Mouse (Mus musculus): Measurements from ENCODE around the gene Castor2. TPM values are rescaled to one million over a fixed set of nuclear protein-coding genes. Genes with fewer than 3 reads are reported as not detected.
A peak's percentile ranks its signal among the peaks of the same experiment; 100 is the strongest.

Castor2 gene
- polyA plus RNA-seq, 1 experiment = 39.3 TPM

DNA sequence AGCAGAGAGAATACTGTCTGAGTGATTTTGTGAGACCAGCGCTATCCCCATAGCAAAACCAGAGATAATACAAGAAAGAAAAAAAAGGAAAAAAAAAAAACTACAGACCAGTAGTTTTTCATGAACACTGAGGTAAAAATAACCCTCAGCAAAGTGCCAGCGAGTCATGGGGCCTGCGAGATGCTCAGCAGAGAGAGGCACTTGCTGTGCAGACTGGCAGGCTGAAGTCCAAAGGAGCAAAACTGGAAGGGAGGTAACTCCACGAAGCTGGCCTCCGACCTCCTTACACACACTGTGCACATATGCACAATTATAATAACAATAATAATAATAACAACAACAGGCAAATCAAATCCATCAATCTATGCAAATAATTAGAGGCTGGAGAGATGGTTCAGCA is 12.3 kb upstream of the Castor2 start:
- H3K36me3 ChIP-seq (ENCODE audit: control insufficient read depth, insufficient read depth, low read length) = no peaks in the 10 kb centered on the region
- no peak overlapping the region for H3K27ac ChIP-seq (ENCODE audit: insufficient read depth, low read depth, low read length)
- H3K27me3 ChIP-seq (replicated peaks; ENCODE audit: control insufficient read depth, insufficient read depth, low read length) = no peaks in the 10 kb centered on the region
- no peak overlapping the region for H3K4me3 ChIP-seq (ENCODE audit: insufficient read depth, low read depth, low read length)
- WGBS = 60% methylated on average over 5 of the region's 5 CpGs
- no peak for TF ChIP-seq CTCF (conservative IDR thresholded peaks at IDR 0.05; ENCODE audit: insufficient read depth, insufficient read length, low read depth, low read length)
- no peak for TF ChIP-seq POLR2A (IDR thresholded peaks at IDR 0.05; ENCODE audit: low read depth, low read length)
- H3K4me1 ChIP-seq (ENCODE audit: control insufficient read depth, insufficient read depth, low read length) = no peaks in the 10 kb centered on the region
- DNase-seq = peak; percentile 80

DNA sequence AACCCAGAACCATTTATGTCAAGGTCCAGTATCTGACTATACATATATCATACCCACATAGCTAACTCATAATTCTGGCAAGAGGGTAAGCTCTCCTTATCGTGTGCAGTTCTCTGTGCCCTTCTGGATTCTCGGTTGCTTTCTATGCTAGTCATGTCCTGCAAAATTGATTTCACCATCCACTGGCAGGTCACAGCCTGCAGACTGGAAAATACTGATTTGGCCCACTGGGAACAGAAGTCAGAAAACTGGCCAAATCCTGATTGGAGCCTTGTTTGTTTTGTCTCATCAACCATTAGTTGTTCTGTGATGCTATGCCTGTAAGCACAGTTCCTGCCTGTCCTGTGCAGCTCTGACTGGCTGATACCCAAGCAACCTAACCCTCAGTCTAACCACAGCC is 3.7 kb upstream of the Castor2 start:
- H3K4me3 ChIP-seq (ENCODE audit: insufficient read depth, low read depth, low read length) = no peak overlapping the region
- TF ChIP-seq CTCF (conservative IDR thresholded peaks at IDR 0.05; ENCODE audit: insufficient read depth, insufficient read length, low read depth, low read length) (no peak), POLR2A (IDR thresholded peaks at IDR 0.05; ENCODE audit: low read depth, low read length) (no peak)
- H3K4me1 ChIP-seq (ENCODE audit: control insufficient read depth, insufficient read depth, low read length) = peaks cover 4% of the 10 kb centered on the region; the same call in 1 of the 2 replicates
- no peaks in the 10 kb centered on the region for H3K27me3 ChIP-seq (replicated peaks; ENCODE audit: control insufficient read depth, insufficient read depth, low read length)
- 70% methylated on average over 2 of the region's 2 CpGs for WGBS
- no peak overlapping the region for H3K27ac ChIP-seq (ENCODE audit: insufficient read depth, low read depth, low read length)
- no peak for DNase-seq
- no peaks in the 10 kb centered on the region for H3K36me3 ChIP-seq (ENCODE audit: control insufficient read depth, insufficient read depth, low read length)

DNA sequence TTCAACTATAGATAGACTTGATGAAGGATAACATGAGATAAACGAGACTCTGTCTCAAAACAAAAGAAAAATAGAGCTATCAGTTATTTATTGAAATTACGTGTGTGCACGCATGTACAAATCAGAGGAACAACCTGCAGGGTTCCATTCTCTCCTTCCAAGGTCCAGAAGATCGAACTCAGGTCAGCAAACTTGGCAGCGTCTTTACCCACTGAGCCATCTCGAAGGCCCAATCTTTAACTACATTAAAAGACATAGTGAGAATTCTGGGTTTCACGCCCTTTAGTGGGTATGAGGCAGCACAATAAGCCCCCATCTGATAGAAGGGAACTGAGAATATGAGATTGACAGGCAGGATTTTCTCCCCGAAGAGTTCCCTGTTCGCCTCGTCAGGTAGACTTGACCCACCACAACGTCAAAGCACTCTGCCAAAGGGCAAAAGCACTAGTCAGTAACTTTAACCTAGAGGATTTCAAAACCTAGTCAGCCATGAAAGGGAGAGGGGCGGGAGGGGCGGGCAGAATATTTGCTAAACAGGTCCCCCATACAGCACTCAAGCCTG is 1.1 kb upstream of the Castor2 start:
- WGBS = 42% methylated on average over 13 of the region's 13 CpGs
- Histone ChIP-seq H3K27ac (ENCODE audit: insufficient read depth, low read depth, low read length) (peak overlapping the region; percentile 89), H3K4me3 (ENCODE audit: insufficient read depth, low read depth, low read length) (peak overlapping the region; percentile 63; the same call in 1 of the 2 replicates), H3K36me3 (ENCODE audit: control insufficient read depth, insufficient read depth, low read length) (no peaks in the 10 kb centered on the region), H3K27me3 (replicated peaks; ENCODE audit: control insufficient read depth, insufficient read depth, low read length) (no peaks in the 10 kb centered on the region), H3K4me1 (ENCODE audit: control insufficient read depth, insufficient read depth, low read length) (peaks cover 11% of the 10 kb centered on the region; the same call in 1 of the 2 replicates)
- DNase-seq = peak; percentile 80
- TF ChIP-seq POLR2A (IDR thresholded peaks at IDR 0.05; ENCODE audit: low read depth, low read length) (no peak), CTCF (conservative IDR thresholded peaks at IDR 0.05; ENCODE audit: insufficient read depth, insufficient read length, low read depth, low read length) (no peak)

DNA sequence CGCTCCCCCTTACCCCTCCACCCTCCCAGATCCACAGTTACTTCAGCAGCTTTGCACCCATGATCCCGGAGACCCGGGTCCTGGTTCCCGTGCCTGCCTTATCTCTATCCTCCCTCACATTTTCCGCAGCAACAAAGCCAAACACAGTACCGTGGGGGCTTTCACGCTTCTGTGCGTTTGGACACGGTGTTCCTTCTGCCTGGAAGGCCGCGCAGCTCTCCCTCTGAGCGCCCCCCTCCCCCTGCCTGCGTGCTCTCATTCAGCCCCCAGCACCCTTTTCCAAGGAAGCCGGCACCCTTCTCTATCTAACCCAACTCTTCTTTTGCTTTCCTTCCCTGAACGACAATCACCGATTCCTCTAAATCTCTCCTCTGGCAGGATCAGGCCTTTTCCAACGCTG is 535 bp upstream of the Castor2 start:
- WGBS = under 1% methylated on average over 17 of the region's 17 CpGs
- no peaks in the 10 kb centered on the region for H3K36me3 ChIP-seq (ENCODE audit: control insufficient read depth, insufficient read depth, low read length)
- H3K27ac ChIP-seq (ENCODE audit: insufficient read depth, low read depth, low read length) = peak overlapping the region; percentile 87
- DNase-seq = peak; percentile 43
- no peaks in the 10 kb centered on the region for H3K27me3 ChIP-seq (replicated peaks; ENCODE audit: control insufficient read depth, insufficient read depth, low read length)
- H3K4me1 ChIP-seq (ENCODE audit: control insufficient read depth, insufficient read depth, low read length) = peaks cover 11% of the 10 kb centered on the region; the same call in 1 of the 2 replicates
- peak overlapping the region; percentile 63 for H3K4me3 ChIP-seq (ENCODE audit: insufficient read depth, low read depth, low read length)
- TF ChIP-seq CTCF (conservative IDR thresholded peaks at IDR 0.05; ENCODE audit: insufficient read depth, insufficient read length, low read depth, low read length) = no peak
- TF ChIP-seq POLR2A (IDR thresholded peaks at IDR 0.05; ENCODE audit: low read depth, low read length) = no peak

DNA sequence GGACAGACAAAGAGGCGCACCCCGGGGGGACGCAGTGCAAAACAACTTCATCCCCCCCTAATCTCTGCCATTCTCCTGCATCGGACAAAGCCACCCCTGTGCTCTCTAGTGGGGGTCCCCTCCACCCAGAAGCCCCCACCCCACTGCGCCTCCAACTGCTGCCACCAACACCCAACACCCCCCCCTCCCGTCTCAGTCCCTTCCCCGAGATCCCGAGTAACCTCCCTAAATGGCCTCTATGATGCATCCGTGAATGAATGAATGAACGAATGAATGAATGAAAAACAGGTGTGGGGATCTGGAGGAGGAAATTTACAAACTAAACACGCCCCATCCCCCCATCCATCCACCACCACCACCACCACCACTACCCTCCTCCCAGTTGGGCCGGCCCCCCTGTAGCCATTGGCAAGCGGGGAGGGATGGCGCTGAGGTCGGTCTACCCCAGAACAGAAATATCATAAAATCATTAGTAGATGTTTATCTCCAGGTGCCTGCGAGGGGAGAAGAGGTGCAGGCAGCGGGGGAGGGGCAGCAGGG is 791 bp downstream of the Castor2 start:
- DNase-seq = peak; percentile 35
- peaks cover 11% of the 10 kb centered on the region; the same call in 1 of the 2 replicates for H3K4me1 ChIP-seq (ENCODE audit: control insufficient read depth, insufficient read depth, low read length)
- 7% methylated on average over 17 of the region's 17 CpGs for WGBS
- TF ChIP-seq POLR2A (IDR thresholded peaks at IDR 0.05; ENCODE audit: low read depth, low read length) (no peak), CTCF (conservative IDR thresholded peaks at IDR 0.05; ENCODE audit: insufficient read depth, insufficient read length, low read depth, low read length) (no peak)
- peak overlapping the region; percentile 63 for H3K4me3 ChIP-seq (ENCODE audit: insufficient read depth, low read depth, low read length)
- H3K36me3 ChIP-seq (ENCODE audit: control insufficient read depth, insufficient read depth, low read length) = no peaks in the 10 kb centered on the region
- H3K27me3 ChIP-seq (replicated peaks; ENCODE audit: control insufficient read depth, insufficient read depth, low read length) = no peaks in the 10 kb centered on the region
- no peak overlapping the region for H3K27ac ChIP-seq (ENCODE audit: insufficient read depth, low read depth, low read length)

DNA sequence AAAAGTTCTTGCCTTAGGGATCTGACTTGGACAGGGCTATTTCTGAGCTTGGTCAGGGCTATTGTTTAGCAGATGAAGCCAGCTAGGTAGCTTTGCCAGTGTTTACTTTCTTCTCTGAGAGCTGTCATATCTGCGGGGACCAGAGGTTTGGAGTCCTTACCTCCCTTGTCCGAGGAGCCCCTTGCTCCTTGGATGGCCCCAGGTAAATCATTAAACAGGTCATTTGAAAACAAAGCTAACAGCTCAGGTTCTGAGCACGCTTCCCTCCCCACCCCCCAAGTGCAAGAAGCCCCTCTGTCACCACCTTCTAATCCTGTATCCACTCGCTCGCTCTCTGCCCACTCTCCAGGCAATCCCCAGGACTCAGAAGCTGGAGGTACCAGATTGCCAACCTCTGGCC is 1.8 kb downstream of the Castor2 start:
- peaks cover 11% of the 10 kb centered on the region; the same call in 1 of the 2 replicates for H3K4me1 ChIP-seq (ENCODE audit: control insufficient read depth, insufficient read depth, low read length)
- H3K27me3 ChIP-seq (replicated peaks; ENCODE audit: control insufficient read depth, insufficient read depth, low read length) = no peaks in the 10 kb centered on the region
- H3K4me3 ChIP-seq (ENCODE audit: insufficient read depth, low read depth, low read length) = peak overlapping the region; percentile 42
- no peaks in the 10 kb centered on the region for H3K36me3 ChIP-seq (ENCODE audit: control insufficient read depth, insufficient read depth, low read length)
- H3K27ac ChIP-seq (ENCODE audit: insufficient read depth, low read depth, low read length) = peak overlapping the region; percentile 78
- WGBS = 60% methylated on average over 5 of the region's 5 CpGs
- DNase-seq = peak; percentile 74
- TF ChIP-seq CTCF (conservative IDR thresholded peaks at IDR 0.05; ENCODE audit: insufficient read depth, insufficient read length, low read depth, low read length) (no peak), POLR2A (IDR thresholded peaks at IDR 0.05; ENCODE audit: low read depth, low read length) (no peak)

DNA sequence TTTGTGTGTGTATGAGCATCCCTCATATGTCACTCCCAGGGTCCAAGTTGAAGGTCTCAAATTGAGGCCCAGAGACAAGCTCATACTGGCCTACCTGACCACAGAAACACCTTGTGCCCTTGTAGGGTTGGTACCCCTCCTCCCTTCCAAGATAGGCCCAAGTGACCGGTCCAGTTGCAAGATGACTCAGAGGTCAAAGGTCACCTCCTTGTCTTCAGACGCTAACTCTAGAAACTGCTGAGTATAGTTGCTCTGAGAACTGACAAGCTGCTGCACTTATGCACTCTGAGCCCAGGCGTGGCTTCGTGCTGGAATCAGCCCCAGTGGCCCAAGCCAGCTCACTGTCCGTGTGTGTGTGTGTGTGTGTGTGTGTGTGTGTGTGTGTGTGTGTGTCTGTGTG is 2.4 kb downstream of the Castor2 start:
- 20% methylated on average over 5 of the region's 5 CpGs for WGBS
- Histone ChIP-seq H3K4me3 (ENCODE audit: insufficient read depth, low read depth, low read length) (no peak overlapping the region), H3K27ac (ENCODE audit: insufficient read depth, low read depth, low read length) (peak overlapping the region; percentile 78; the same call in 1 of the 2 replicates), H3K4me1 (ENCODE audit: control insufficient read depth, insufficient read depth, low read length) (peaks cover 11% of the 10 kb centered on the region; the same call in 1 of the 2 replicates), H3K36me3 (ENCODE audit: control insufficient read depth, insufficient read depth, low read length) (no peaks in the 10 kb centered on the region), H3K27me3 (replicated peaks; ENCODE audit: control insufficient read depth, insufficient read depth, low read length) (no peaks in the 10 kb centered on the region)
- DNase-seq = peak; percentile 94
- TF ChIP-seq CTCF (conservative IDR thresholded peaks at IDR 0.05; ENCODE audit: insufficient read depth, insufficient read length, low read depth, low read length) (no peak), POLR2A (IDR thresholded peaks at IDR 0.05; ENCODE audit: low read depth, low read length) (no peak)
